Mouse (Mus musculus) lung, embryonic 14.5 days (tissue): ENCODE measurements around the gene Ptpn20. TPM values are rescaled to one million over a fixed set of nuclear protein-coding genes. Genes with fewer than 3 reads are reported as not detected.

Source experiments
- ATAC-seq: fragments of 200-750 bp; cut with Nextera tagmentation; 2 replicates; pipeline ENCODE4 v1.8.0; 2017; ENCODE audit warnings: mild to moderate bottlenecking, moderate TSS enrichment, moderate library complexity; ENCODE audit not compliant: insufficient read depth
- DNase-seq: peaks from one replicate; pipeline ENCODE4 v3.0.0-alpha.2; 2015
- H3K27ac ChIP-seq: fragments of 300-500 bp; sonication (generic); 2 replicates; pipeline ENCODE4 v1.5.1; 2014; ENCODE audit warnings: low read depth, mild to moderate bottlenecking, moderate library complexity
- H3K27me3 ChIP-seq: fragments of 300-500 bp; sonication (generic); 2 replicates; pipeline ENCODE4 v1.6.1; 2014; ENCODE audit warnings: low read length, control low read depth; ENCODE audit not compliant: insufficient read depth
- H3K36me3 ChIP-seq: fragments of 300-500 bp; sonication (generic); 2 replicates; pipeline ENCODE4 v1.6.1; 2014; ENCODE audit warnings: control low read depth; ENCODE audit not compliant: insufficient read depth
- H3K4me1 ChIP-seq: fragments of 300-500 bp; sonication (generic); 2 replicates; pipeline ENCODE4 v1.6.1; 2014; ENCODE audit warnings: antibody characterized with exemption, control low read depth; ENCODE audit not compliant: insufficient read depth
- H3K4me2 ChIP-seq: fragments of 300-500 bp; sonication (generic); 2 replicates; pipeline ENCODE4 v1.6.1; 2014; ENCODE audit warnings: mild to moderate bottlenecking
- H3K4me3 ChIP-seq: fragments of 300-500 bp; sonication (generic); 2 replicates; pipeline ENCODE4 v1.5.1; 2014; ENCODE audit warnings: low read depth, low read length
- H3K9ac ChIP-seq: fragments of 300-500 bp; sonication (generic); 2 replicates; pipeline ENCODE4 v1.6.1; 2014
- H3K9me3 ChIP-seq: fragments of 300-500 bp; sonication (generic); 2 replicates; pipeline ENCODE4 v1.6.1; 2016; ENCODE audit warnings: low read depth, low read length, control low read depth
- CTCF ChIP-seq: IDR thresholded peaks from 2 replicates; pipeline ENCODE4 v1.5.1; 2016; ENCODE audit warnings: antibody characterized with exemption, low read depth
- polyA plus RNA-seq: library from polyadenylated mRNA; unstranded; fragments of >200 nt; fragmentation: Nextera tagmentation; extraction: Ambion mirVana; gene quantifications from 2 replicates; pipeline ENCODE4 v1.2.1, GENCODE M21; 2014

Ptpn20 gene
- polyA plus RNA-seq, 1 experiment from 2014 or later: 0.09 TPM

DNA sequence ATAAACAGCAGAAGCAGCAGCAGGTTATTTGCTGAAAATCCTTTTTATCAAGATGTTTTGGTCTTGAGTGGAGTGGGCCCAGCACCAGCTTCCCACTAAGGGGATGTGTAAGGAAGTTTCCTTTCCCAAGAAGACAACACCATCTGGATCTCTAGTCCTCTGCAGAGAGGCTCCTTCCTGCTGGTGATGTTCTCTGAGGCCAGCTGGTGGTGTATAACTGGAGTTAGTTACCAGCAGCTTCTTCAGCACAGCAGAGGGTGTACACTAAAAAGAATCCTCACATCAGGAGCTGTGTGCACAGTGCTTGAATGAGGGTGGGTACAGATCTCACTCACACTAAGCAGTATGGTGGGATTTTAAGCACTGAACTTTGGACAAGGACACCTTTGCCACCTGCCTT is 100.0 kb downstream of the Ptpn20 start:
- H3K9me3 ChIP-seq: no peaks in the 10 kb centered on the region
- no peaks in the 10 kb centered on the region for H3K36me3 ChIP-seq
- no peak for TF ChIP-seq CTCF

More for the DNA sequence above, 100.0 kb downstream of the Ptpn20 start:
- H3K9ac ChIP-seq: no peak overlapping the region
- no peak overlapping the region for H3K4me3 ChIP-seq
- peaks cover 13% of the 10 kb centered on the region for H3K4me1 ChIP-seq
- ATAC-seq: no peak
- H3K4me2 ChIP-seq: no peak overlapping the region
- DNase-seq: no peak
- 0 out of 2 replicates have a peak, but pooled peaks cover 2% of the 10 kb centered on the region for H3K27me3 ChIP-seq
- H3K27ac ChIP-seq: no peak overlapping the region

Other genes with a start within 250 kb of the Ptpn20 start
- gene Mapk8, start 142.0 kb upstream of the Ptpn20 start, polyA plus RNA-seq: 17.1 and 17.5 TPM in 2 replicates
- gene Frmpd2, start 117.5 kb upstream of the Ptpn20 start, polyA plus RNA-seq: not detected in 2 replicates